Mouse (Mus musculus) limb, embryonic 15.5 days (tissue): ENCODE measurements around the gene Zdhhc24. TPM values are rescaled to one million over a fixed set of nuclear protein-coding genes. Genes with fewer than 3 reads are reported as not detected.

Experiments used
- ATAC-seq: fragments of 200-750 bp; cut with Nextera tagmentation; 2 replicates; pipeline ENCODE4 v1.8.0; 2017; ENCODE audit warnings: low read depth, moderate TSS enrichment; ENCODE audit not compliant: insufficient number of reproducible peaks, low FRiP score, low TSS enrichment
- H3K27ac ChIP-seq: fragments of 300-500 bp; sonication (generic); 2 replicates; pipeline ENCODE4 v1.5.1; 2015; ENCODE audit warnings: moderate library complexity, mild to moderate bottlenecking, inconsistent platforms
- H3K27me3 ChIP-seq: fragments of 300-500 bp; sonication (generic); 2 replicates; pipeline ENCODE4 v1.6.1; 2015; ENCODE audit warnings: inconsistent platforms
- H3K36me3 ChIP-seq: fragments of 300-500 bp; sonication (generic); 2 replicates; pipeline ENCODE4 v1.6.1; 2015; ENCODE audit warnings: inconsistent platforms
- H3K4me1 ChIP-seq: fragments of 300-500 bp; sonication (generic); 2 replicates; pipeline ENCODE4 v1.6.1; 2015; ENCODE audit warnings: inconsistent platforms
- H3K4me2 ChIP-seq: fragments of 300-500 bp; sonication (generic); 2 replicates; pipeline ENCODE4 v1.6.1; 2015; ENCODE audit warnings: mild to moderate bottlenecking, inconsistent platforms
- H3K4me3 ChIP-seq: fragments of 300-500 bp; sonication (generic); 2 replicates; pipeline ENCODE4 v1.5.1; 2015; ENCODE audit warnings: mild to moderate bottlenecking, inconsistent platforms
- H3K9ac ChIP-seq: fragments of 300-500 bp; sonication (generic); 2 replicates; pipeline ENCODE4 v1.6.1; 2015; ENCODE audit warnings: inconsistent platforms
- H3K9me3 ChIP-seq: fragments of 300-500 bp; sonication (generic); 2 replicates; pipeline ENCODE4 v1.6.1; 2016; ENCODE audit warnings: inconsistent platforms
- WGBS: fragments of 180-500 bp; shearing (Covaris S2); methylation state at CpG from one replicate; pipeline ENCODE4 v1.1.7; 2015; 5-methylcytosine and 5-hydroxymethylcytosine counted together
- polyA plus RNA-seq: library from polyadenylated mRNA; unstranded; fragments of >200 nt; fragmentation: Nextera tagmentation; extraction: Ambion mirVana; gene quantifications from 2 replicates; pipeline ENCODE4 v1.2.1, GENCODE M21; 2015

Zdhhc24 gene
- polyA plus RNA-seq, 1 experiment from 2014 or later: 9.9 TPM

DNA sequence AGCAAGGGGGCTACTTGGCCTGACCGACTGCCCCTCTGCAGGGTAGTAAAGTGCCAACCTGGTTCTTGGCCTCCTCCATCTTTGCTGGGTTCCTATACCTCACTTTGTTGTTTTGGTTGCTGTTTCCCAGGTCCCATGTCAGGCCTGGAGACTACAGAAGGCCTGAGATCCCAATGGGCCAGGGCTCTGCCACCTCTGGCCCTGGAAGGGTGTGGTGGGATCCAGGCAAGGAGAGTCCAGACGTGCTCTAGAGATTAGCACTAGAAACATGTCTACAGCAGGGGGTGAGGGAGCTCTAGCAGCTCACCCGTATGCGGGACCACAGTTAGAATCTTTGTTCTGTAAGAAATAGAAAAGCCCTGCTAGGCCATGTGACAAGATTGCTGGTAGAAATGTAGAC, 5.5 kb downstream of the Zdhhc24 start:
- no peak overlapping the region for H3K4me3 ChIP-seq
- 78% methylated on average over 4 of the region's 4 CpGs for WGBS
- H3K4me1 ChIP-seq: peaks cover 11% of the 10 kb centered on the region
- no peak overlapping the region for H3K27ac ChIP-seq
- H3K36me3 ChIP-seq: no peaks in the 10 kb centered on the region
- no peaks in the 10 kb centered on the region for H3K27me3 ChIP-seq
- ATAC-seq: no peak
- H3K4me2 ChIP-seq: no peak overlapping the region
- no peak overlapping the region for H3K9ac ChIP-seq
- H3K9me3 ChIP-seq: no peaks in the 10 kb centered on the region

DNA sequence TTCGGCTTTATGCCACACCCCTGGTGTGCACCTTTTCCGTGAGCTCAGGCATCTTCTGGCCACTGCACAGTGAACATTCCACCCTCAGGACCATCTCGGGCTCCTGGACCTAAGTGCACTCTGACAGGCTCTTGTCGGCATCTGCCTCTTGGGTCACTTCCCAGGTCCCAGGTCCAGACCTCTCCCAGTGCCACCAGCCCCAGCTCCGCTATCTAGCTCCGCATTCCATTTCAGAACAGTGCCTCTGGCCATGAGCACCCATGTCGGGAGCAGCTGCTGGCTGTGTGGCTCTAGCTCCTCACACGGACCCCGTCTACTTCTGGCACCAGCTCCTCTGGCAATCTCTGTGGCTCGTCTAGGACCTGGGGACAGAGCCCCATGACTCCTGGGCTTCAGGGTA, 11.3 kb downstream of the Zdhhc24 start:
- Histone ChIP-seq H3K9me3 (no peaks in the 10 kb centered on the region), H3K4me1 (no peaks in the 10 kb centered on the region), H3K27ac (no peak overlapping the region), H3K36me3 (peaks cover 26% of the 10 kb centered on the region), H3K4me2 (no peak overlapping the region), H3K9ac (no peak overlapping the region), H3K4me3 (no peak overlapping the region), H3K27me3 (no peaks in the 10 kb centered on the region)
- 79% methylated on average over 10 of the region's 10 CpGs for WGBS
- no peak for ATAC-seq

DNA sequence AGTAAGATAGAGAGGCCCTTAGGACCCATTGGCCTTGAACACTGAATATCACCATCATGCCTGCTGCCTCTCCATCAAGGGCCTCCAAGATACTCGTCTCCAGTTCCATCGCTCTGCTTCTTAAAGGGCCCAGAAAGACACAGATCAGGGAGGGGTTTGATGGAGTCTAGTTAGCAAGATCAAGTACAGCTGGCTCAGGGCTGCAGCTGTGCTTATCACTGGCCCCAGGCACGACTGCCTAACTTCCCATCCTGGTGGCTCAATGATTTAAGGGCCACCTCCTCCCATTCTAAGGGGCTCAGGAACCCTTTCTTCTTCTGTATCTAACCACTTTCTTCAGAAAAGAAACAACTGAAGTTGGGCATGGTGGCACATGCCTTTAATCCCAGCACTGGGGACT, 13.3 kb downstream of the Zdhhc24 start:
- no peak for ATAC-seq
- 75% methylated on average over 3 of the region's 3 CpGs for WGBS
- no peak overlapping the region for H3K4me2 ChIP-seq
- H3K4me1 ChIP-seq: no peaks in the 10 kb centered on the region
- H3K4me3 ChIP-seq: no peak overlapping the region
- no peak overlapping the region for H3K27ac ChIP-seq
- no peak overlapping the region for H3K9ac ChIP-seq
- peaks cover 26% of the 10 kb centered on the region for H3K36me3 ChIP-seq
- H3K27me3 ChIP-seq: no peaks in the 10 kb centered on the region
- no peaks in the 10 kb centered on the region for H3K9me3 ChIP-seq

DNA sequence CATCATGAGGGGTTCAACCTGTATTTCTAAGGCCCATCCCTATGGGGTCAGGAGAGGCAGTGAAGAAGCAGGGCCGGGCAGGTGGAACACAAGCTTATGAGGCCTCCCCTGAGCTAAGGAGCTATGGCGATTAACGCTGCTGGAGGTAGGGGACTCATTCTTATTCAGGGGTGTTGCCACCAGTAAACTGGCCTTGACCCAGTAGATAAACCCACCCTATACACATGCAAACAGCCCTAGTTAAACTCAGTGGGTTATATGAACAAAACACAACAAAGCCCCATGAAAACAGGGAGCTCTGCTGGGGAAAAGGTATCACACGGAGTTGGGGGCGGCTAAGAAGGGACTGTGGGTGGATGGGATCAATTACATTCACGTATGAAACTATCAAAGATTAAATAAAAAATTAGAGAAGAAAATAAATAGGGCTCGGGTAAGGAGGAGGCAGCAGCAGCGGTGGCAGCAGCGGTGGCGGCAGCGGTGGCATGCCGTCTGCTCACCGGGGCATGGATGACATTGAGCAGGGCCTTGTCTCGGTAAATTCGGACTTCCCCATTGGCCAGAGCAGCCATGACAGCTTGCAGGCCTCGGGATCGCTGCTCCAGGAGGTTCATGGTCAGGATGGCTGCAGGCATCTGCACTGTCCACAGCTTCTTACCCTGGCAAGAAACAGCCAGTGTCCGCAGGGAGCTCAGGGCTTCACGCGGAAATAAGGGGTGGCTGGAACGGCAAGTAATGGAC, 18.5 kb downstream of the Zdhhc24 start:
- ATAC-seq: no peak
- Histone ChIP-seq H3K9me3 (no peaks in the 10 kb centered on the region), H3K4me2 (no peak overlapping the region), H3K27me3 (no peaks in the 10 kb centered on the region), H3K4me3 (no peak overlapping the region), H3K36me3 (peaks cover 15% of the 10 kb centered on the region), H3K27ac (no peak overlapping the region), H3K9ac (no peak overlapping the region), H3K4me1 (no peaks in the 10 kb centered on the region)
- WGBS: 53% methylated on average over 21 of the region's 21 CpGs

GRCm38 (mm10) chr19:4898972-4899371, 20.5 kb downstream of the Zdhhc24 start:
- H3K4me2 ChIP-seq: no peak overlapping the region
- 68% methylated on average over 9 of the region's 9 CpGs for WGBS
- no peak overlapping the region for H3K4me3 ChIP-seq
- H3K4me1 ChIP-seq: no peaks in the 10 kb centered on the region
- no peaks in the 10 kb centered on the region for H3K9me3 ChIP-seq
- no peak overlapping the region for H3K9ac ChIP-seq
- H3K36me3 ChIP-seq: peaks cover 12% of the 10 kb centered on the region; the same call in 1 of the 2 replicates
- no peak overlapping the region for H3K27ac ChIP-seq
- H3K27me3 ChIP-seq: no peaks in the 10 kb centered on the region
- no peak for ATAC-seq

DNA sequence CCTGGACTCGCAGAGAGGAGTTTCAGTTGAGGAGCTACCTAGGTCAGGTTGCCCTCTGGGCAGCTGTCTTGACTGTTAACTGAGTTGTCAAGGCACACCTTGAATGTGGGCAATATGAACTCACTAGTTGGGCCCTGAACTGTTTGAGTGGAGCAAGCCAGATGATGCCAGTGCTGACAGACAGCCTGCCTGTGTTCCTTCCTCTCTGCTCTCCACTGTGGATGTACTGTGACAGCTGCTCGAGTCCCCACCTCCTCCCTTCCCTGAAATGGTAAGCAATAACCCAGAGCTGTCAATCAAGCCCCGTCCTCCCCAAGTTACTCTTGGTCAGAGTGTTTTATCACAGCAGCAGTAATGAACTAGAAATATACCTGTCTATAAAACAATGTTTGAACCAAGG, 21.4 kb downstream of the Zdhhc24 start:
- Histone ChIP-seq H3K9me3 (no peaks in the 10 kb centered on the region), H3K27me3 (no peaks in the 10 kb centered on the region), H3K36me3 (peaks cover 12% of the 10 kb centered on the region; the same call in 1 of the 2 replicates), H3K4me2 (no peak overlapping the region), H3K27ac (no peak overlapping the region), H3K4me1 (no peaks in the 10 kb centered on the region), H3K4me3 (no peak overlapping the region), H3K9ac (no peak overlapping the region)
- no peak for ATAC-seq
- 83% methylated on average over 3 of the region's 3 CpGs for WGBS

- Histone ChIP-seq H3K4me3 (peak within 1 kb of the TSS; percentile 64), H3K4me2 (peak within 1 kb of the TSS; percentile 69), H3K9me3 (no peaks in the 10 kb centered on the region), H3K4me1 (peaks cover 6% of the 10 kb centered on the region), H3K9ac (0 out of 2 replicates have a peak within 1 kb of the TSS, but pooled peaks have one; percentile 38), H3K27me3 (no peaks in the 10 kb centered on the region), H3K36me3 (peaks cover 42% of the 10 kb centered on the region), H3K27ac (no peak within 1 kb of the TSS)
- ATAC-seq: no peak
- 7% methylated on average over 31 of the region's 31 CpGs for WGBS
Observed at GRCm38 (mm10) chr19:4905979-4906794, 27.7 kb downstream of the Zdhhc24 start, which contains the start of gene Bbs1. Bbs1 (minus strand) TSS chr19:4906628.

DNA sequence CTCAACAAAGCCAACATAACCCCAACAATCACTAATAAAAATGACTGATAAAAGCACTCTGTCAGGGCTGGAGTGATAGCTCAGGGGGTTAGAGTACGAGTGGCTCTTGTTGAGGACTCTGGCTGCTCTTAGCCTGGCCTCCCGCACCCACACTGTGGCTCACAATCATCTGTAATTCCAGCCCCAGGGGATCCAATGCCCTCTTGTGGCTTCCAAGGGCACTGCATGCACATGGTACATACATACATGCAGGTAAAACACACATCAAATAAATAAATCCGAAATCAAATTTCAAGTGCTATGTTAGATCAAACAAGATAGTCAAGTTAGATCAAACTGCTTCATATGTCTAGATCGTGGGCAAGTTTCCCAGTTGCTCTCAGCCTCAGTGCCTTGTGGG, 29.6 kb downstream of the Zdhhc24 start:
- peaks cover 60% of the 10 kb centered on the region for H3K36me3 ChIP-seq
- H3K4me2 ChIP-seq: no peak overlapping the region
- no peak overlapping the region for H3K27ac ChIP-seq
- peaks cover 6% of the 10 kb centered on the region for H3K4me1 ChIP-seq
- H3K27me3 ChIP-seq: no peaks in the 10 kb centered on the region
- H3K4me3 ChIP-seq: no peak overlapping the region
- no peaks in the 10 kb centered on the region for H3K9me3 ChIP-seq
- no peak for ATAC-seq
- WGBS: 87% methylated on average over 4 of the region's 4 CpGs
- no peak overlapping the region for H3K9ac ChIP-seq

DNA sequence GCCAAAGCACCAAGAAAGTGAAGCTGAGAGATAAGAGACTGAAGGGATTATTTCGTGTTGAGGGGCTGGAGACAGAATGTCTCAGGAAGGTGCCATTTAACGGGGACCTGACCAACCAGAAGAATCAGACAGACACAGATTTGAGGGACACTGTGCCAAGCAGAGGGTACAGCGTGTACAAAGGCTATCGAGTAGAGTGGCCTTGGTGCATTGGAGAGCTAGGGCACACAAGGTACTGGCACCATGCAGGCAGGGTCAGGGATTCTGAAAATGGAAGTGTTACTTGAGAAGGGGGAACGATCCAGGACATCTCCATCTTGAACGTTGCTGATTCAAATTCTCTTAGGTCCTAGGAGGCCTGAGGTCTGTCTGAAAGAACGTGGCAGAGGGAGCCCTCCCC, 30.9 kb downstream of the Zdhhc24 start:
- H3K27ac ChIP-seq: no peak overlapping the region
- H3K4me1 ChIP-seq: peaks cover 6% of the 10 kb centered on the region
- H3K27me3 ChIP-seq: no peaks in the 10 kb centered on the region
- no peaks in the 10 kb centered on the region for H3K9me3 ChIP-seq
- WGBS: 87% methylated on average over 7 of the region's 7 CpGs
- peaks cover 69% of the 10 kb centered on the region for H3K36me3 ChIP-seq
- no peak for ATAC-seq
- no peak overlapping the region for H3K9ac ChIP-seq
- H3K4me3 ChIP-seq: no peak overlapping the region
- H3K4me2 ChIP-seq: no peak overlapping the region

- Histone ChIP-seq H3K4me3 (no peak overlapping the region), H3K27me3 (no peaks in the 10 kb centered on the region), H3K9me3 (no peaks in the 10 kb centered on the region), H3K4me2 (no peak overlapping the region), H3K4me1 (no peaks in the 10 kb centered on the region), H3K36me3 (peaks cover 98% of the 10 kb centered on the region), H3K27ac (no peak overlapping the region), H3K9ac (no peak overlapping the region)
- no peak for ATAC-seq
- WGBS: 93% methylated on average over 15 of the region's 15 CpGs
Observed at GRCm38 (mm10) chr19:4915924-4916603, 37.6 kb downstream of the Zdhhc24 start.

- no peak overlapping the region for H3K9ac ChIP-seq
- H3K4me1 ChIP-seq: no peaks in the 10 kb centered on the region
- H3K4me3 ChIP-seq: no peak overlapping the region
- H3K27ac ChIP-seq: no peak overlapping the region
- no peak overlapping the region for H3K4me2 ChIP-seq
- ATAC-seq: no peak
- no peaks in the 10 kb centered on the region for H3K9me3 ChIP-seq
- H3K36me3 ChIP-seq: peaks cover 98% of the 10 kb centered on the region
- WGBS: 85% methylated on average over 10 of the region's 10 CpGs
- no peaks in the 10 kb centered on the region for H3K27me3 ChIP-seq
Observed at GRCm38 (mm10) chr19:4916827-4917226, 38.4 kb downstream of the Zdhhc24 start.

DNA sequence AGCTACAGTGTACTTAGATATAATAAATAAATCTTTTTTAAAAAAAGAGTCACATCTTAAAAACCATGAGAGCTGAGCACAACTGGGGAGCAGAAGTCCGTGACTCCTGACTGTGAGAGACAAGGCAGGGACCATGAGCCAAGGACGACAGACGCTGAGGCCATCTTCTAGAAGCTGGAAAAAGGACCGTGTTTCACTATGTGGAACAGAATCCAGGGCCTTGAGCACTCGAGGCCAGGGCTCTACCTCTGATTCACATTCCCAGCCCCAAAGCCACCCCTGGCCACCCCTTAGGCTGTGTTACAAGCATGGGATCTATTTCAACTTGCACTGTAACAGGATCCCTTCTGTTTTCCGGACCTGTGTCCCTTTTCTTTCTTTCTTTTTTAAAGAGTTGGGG, 41.2 kb downstream of the Zdhhc24 start:
- Histone ChIP-seq H3K4me1 (no peaks in the 10 kb centered on the region), H3K27ac (no peak overlapping the region)

More for the DNA sequence above, 41.2 kb downstream of the Zdhhc24 start:
- peaks cover 95% of the 10 kb centered on the region for H3K36me3 ChIP-seq
- H3K4me3 ChIP-seq: no peak overlapping the region
- no peak overlapping the region for H3K9ac ChIP-seq
- H3K27me3 ChIP-seq: no peaks in the 10 kb centered on the region
- H3K4me2 ChIP-seq: no peak overlapping the region
- 82% methylated on average over 6 of the region's 6 CpGs for WGBS
- H3K9me3 ChIP-seq: no peaks in the 10 kb centered on the region
- no peak for ATAC-seq
